ENCODE assay signal across 9 mouse cellular contexts in the genomic region with DNA sequence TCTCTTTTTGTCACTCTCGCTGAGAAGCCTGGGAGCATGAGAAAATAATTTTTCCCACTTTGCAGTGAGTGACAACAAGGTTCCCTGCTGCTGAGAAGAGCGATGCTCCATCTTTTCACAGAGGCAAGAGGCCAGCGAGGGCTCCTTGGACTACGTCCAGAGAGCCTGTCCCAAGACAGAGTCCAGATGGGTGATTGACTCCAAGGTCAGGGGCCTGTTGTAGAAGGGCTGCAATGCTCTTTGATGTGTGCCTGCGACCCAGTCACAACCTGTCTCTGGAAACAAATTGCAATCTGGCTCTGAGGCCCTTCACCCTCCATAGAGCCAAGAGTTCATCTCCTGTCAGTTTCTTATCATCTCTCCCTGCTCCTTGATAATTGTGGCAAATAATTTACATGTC. TPM values are rescaled to one million over a fixed set of nuclear protein-coding genes. Genes with fewer than 3 reads are reported as not detected.
A peak's percentile ranks its signal among the peaks of the same experiment; 100 is the strongest.
DNase-seq lines count a peak whose midpoint lies in the region; ATAC-seq and TF ChIP-seq lines count a peak whose summit lies in the region.
"Had no signal": no experiment of that assay in that cellular context is flagged by ENCODE, and none has a peak within 500 bp of the region (broad histone marks: within the 10 kb centered on the region; RNA-seq: fewer than 3 reads in every experiment).

No protein-coding gene starts in this region.

- H3K9me3 ChIP-seq in kidney, embryonic 16.5 days (ENCODE audit: low read length), result peaks cover 7% of the 10 kb centered on the region

- no peak for TF ChIP-seq POLR2A in brain, embryonic 14.5 days (IDR thresholded peaks at IDR 0.05; ENCODE audit: borderline replicate concordance, extremely low read depth, insufficient read depth, insufficient read length, poor library complexity, severe bottlenecking)

- peaks cover 7% of the 10 kb centered on the region for H3K4me1 ChIP-seq in kidney, embryonic 16.5 days (ENCODE audit: insufficient read depth, low read length)

- peak; percentile 80 for DNase-seq in kidney, adult 11 months
- peak; percentile 69 for DNase-seq in brain, embryonic 14.5 days (ENCODE audit: low read depth)
- peak; percentile 13 to 25 for DNase-seq in heart, postnatal 14 days
- peak; percentile 53 to 72 for DNase-seq in kidney, postnatal 4 days
- DNase-seq in c-Kit-positive CD71-positive TER-119-positive erythroid progenitor cells, embryonic 14.5 days (ENCODE audit: low spot score), result no peak
- no peak for DNase-seq in frontal cortex, postnatal 14 days (ENCODE audit: low spot score in 2 of 2)
- no peak for DNase-seq in adipocyte (ENCODE audit: low spot score)

- TF ChIP-seq CTCF in brain, embryonic 14.5 days (IDR thresholded peaks at IDR 0.05; ENCODE audit: borderline replicate concordance, extremely low read depth, insufficient read depth, insufficient read length), result no peak

- H3K9ac ChIP-seq in kidney, embryonic 16.5 days (replicated peaks; ENCODE audit: low read length), result no peak overlapping the region

- no peak overlapping the region for H3K4me3 ChIP-seq in kidney, embryonic 16.5 days (ENCODE audit: low read length)

- intact Hi-C loops in heart, postnatal 14 days (cut with DNase I), result no loop called here

- WGBS in kidney, embryonic 16.5 days, result 21% methylated on average over 5 of the region's 5 CpGs

- ATAC-seq in kidney, embryonic 16.5 days (ENCODE audit: low FRiP score, low TSS enrichment), result no peak

- no peaks in the 10 kb centered on the region for H3K27me3 ChIP-seq in kidney, embryonic 16.5 days (ENCODE audit: insufficient read depth, low read length)

- no peak overlapping the region for H3K4me2 ChIP-seq in kidney, embryonic 16.5 days (replicated peaks; ENCODE audit: low read depth, low read length)

- no peak overlapping the region for H3K27ac ChIP-seq in kidney, embryonic 16.5 days (ENCODE audit: low read length)

- no peaks in the 10 kb centered on the region for H3K36me3 ChIP-seq in kidney, embryonic 16.5 days (ENCODE audit: insufficient read depth, low read length)

RNA-seq across cellular contexts. Expression of a gene that starts 5.2 kb away (rescaled TPM):
- not detected in 2 replicates for polyA plus RNA-seq in kidney, embryonic 16.5 days (2015; fragmentation: Nextera tagmentation; extraction: Ambion mirVana)
- 0.06 and 0.10 TPM in 2 replicates for polyA plus RNA-seq in brain, embryonic 14.5 days (2012; rRNA removed)
- total RNA-seq in heart, postnatal 14 days (2021), result not detected
- total RNA-seq: layer of hippocampus, adult 8-10 months had no signal

Comparison
In these comparisons a context has a peak if more than half of its experiments do, and no peak if none do; other contexts are left out.
1. DNase-seq: peak in kidney, adult 11 months (single experiment), brain, embryonic 14.5 days (single experiment), heart, postnatal 14 days (2 of 2) and kidney, postnatal 4 days (2 of 2); none in c-Kit-positive CD71-positive TER-119-positive erythroid progenitor cells, embryonic 14.5 days (single experiment), frontal cortex, postnatal 14 days (0 of 2) and adipocyte (single experiment).